Mouse (Mus musculus) lung, postnatal 14 days (tissue): Measurements from ENCODE around the gene Irf1.
A peak's percentile ranks its signal among the peaks of the same experiment; 100 is the strongest.

Source experiments
- DNase-seq: peaks from one replicate; pipeline ENCODE4 v3.0.0; 2021

Irf1 gene

DNA sequence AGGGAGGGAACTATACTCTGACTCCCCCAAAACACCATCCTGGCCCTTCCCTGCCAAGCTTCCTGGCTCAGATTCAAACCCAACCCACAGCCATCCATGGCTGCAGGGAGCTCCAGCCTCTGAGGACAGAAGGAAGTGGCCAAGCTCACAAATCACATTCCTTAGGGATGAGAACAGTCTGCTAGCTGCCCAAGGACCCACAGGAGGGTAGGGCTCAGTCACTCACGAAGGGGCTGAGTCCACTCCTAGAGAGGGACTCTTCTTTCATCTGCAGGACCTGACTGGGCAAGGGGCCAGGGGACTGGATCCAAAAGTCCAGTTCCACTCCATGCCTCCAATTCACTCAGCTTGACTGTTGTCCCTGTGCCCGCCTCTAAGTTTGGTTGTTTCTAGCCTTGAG, 8.0 kb upstream of the Irf1 start:
- DNase-seq: peak; percentile 90

GRCm38 (mm10) chr11:53762426-53762825, 7.4 kb upstream of the Irf1 start:
- no peak for DNase-seq

- DNase-seq: peak; percentile 95
Measured at GRCm38 (mm10) chr11:53762827-53763495, 6.9 kb upstream of the Irf1 start.

- DNase-seq: peak; percentile 94
Measured at GRCm38 (mm10) chr11:53763496-53764140, 6.2 kb upstream of the Irf1 start.

GRCm38 (mm10) chr11:53764581-53764980, 5.2 kb upstream of the Irf1 start:
- no peak for DNase-seq

- DNase-seq: no peak
Measured at GRCm38 (mm10) chr11:53768422-53769184, 1.2 kb upstream of the Irf1 start.

DNA sequence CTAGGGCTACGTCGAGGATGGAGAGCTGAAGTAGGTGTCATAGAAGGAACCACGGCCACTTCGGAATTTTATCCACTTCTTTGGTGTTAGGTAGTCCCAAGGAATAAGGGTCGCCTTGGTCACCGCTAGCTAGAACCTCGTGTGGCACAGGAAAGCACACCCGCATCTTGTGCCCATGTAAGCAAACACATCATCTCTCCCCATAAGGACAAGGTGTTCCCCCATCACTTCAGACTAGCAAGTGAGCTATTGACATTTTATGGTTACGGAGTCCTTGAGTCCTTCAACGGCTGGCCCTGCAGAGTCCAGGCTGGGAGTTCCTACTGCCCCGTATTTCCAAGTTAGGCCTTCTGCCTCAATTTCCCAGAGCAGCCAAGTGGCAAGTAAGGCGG, 633 bp upstream of the Irf1 start:
- DNase-seq: no peak

GRCm38 (mm10) chr11:53770125-53770791, 444 bp downstream of the Irf1 start:
- peak; percentile 79 for DNase-seq

DNA sequence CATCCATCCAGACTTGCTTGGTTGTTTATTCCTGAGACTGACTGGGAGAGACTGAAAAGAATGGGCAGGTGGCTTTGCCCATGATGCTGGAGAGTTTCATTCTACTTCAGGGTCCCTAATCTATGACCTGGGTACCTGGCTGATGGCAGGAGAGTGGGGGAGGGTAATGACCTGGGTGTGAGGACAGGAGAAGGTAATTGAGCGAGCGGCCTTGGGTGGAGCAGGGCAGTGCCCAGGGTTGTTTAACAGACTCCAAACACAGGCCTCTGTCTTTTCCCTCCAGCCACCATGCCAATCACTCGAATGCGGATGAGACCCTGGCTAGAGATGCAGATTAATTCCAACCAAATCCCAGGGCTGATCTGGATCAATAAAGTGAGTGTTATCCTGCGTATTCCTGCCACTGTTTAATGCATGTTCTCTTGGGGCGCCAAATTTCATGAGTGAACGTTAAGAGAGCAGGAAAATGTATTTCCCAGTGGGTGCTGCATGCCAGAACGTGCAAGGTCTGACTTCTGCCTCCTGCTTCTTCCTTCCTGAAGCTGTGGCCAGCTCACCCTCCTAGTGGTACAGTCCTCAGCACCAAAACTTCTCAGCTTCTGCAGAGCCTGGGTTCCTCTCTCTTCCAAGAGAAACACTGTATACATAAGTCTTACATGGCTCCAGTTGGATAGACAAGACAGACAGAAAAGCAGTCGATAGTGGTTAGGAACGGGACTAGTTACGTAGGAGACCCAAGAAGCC, 1.4 kb downstream of the Irf1 start:
- no peak for DNase-seq

DNA sequence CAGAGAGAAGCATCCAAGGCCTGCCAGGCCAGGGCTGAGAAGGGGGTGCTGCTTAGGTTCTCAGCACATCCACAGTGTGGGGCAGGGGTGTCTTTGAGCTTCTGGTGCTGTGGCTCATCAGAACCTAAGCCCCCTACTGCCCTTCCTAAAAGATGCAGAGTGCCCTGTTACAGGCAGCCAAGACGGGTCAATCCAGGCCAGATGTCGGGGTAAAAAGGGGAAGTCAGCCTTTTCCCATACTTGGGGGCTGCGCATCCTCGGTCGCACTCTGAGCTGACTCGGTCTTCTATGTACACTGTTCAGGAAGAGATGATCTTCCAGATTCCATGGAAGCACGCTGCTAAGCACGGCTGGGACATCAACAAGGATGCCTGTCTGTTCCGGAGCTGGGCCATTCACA, 2.7 kb downstream of the Irf1 start:
- DNase-seq: no peak

GRCm38 (mm10) chr11:53773087-53773486, 3.3 kb downstream of the Irf1 start, which contains the start of gene Gm17334:
Gm17334 (minus strand) TSS chr11:53773187.
- DNase-seq: no peak

DNA sequence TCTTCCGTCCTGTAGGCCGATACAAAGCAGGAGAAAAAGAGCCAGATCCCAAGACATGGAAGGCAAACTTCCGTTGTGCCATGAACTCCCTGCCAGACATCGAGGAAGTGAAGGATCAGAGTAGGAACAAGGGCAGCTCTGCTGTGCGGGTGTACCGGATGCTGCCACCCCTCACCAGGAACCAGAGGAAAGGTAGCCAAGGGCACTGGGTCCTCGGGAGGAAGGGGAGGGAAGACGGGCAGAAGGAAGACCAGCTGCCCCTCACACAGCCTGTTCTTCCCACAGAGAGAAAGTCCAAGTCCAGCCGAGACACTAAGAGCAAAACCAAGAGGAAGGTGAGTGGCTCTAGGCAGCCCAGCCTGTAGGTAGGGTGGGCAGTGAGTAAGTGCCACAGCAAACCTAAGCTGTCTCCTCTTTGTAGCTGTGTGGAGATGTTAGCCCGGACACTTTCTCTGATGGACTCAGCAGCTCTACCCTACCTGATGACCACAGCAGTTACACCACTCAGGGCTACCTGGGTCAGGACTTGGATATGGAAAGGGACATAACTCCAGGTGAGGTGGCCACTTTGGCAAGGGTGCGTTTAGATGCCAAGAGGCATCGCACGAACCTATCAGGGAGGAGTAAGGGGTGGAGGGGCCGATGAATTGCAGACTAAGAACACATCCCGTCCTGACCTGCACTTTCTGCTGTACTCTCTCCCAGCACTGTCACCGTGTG, 4.0 kb downstream of the Irf1 start:
- no peak for DNase-seq

GRCm38 (mm10) chr11:53774659-53775255, 4.9 kb downstream of the Irf1 start:
- DNase-seq: no peak

DNA sequence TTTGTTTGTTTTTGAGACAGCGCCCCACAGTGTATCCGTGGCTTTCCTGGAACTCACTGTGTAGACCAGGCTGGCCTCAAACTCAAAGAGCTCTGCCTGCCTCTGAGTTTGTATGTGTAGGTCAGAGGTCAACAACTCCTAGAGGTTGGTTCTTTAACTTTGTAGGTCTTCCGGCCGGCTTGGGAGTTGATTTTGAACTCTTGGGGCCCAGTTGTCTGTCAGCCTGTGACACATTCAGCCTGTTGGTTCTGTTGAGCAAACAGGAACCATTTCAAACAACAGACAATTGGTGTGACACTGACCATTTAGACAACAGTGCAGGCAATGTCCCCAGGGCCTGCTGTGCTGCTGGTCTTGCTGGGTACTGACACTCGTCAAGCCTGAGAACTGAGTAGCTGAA, 7.9 kb downstream of the Irf1 start:
- no peak for DNase-seq

GRCm38 (mm10) chr11:53778455-53778854, 8.6 kb downstream of the Irf1 start:
- no peak for DNase-seq

GRCm38 (mm10) chr11:53779808-53780207, 10.0 kb downstream of the Irf1 start:
- DNase-seq: no peak

DNA sequence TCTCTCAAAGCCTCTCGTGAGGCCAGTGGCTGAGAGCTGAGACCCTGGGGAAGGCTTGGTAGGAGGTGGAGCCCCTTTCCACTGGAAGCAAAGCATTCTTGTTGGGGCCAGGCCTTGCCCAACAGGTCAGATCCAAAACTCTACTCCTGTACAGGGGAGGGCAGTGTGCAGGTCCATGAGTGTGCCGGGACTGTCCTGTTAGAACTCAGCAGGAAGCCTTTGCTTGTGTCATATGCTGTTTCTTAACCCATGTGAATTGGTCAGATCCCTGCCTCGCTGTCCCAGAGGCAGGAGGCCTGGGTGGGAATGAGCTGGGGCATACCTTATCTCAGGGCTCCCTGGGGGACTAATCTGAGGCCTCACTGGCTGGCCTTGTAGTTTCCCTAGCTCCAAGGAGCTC, 10.4 kb downstream of the Irf1 start:
- DNase-seq: no peak

- no peak for DNase-seq
Measured at GRCm38 (mm10) chr11:53781201-53781775, 11.5 kb downstream of the Irf1 start.

GRCm38 (mm10) chr11:53781964-53782363, 12.2 kb downstream of the Irf1 start:
- no peak for DNase-seq

DNA sequence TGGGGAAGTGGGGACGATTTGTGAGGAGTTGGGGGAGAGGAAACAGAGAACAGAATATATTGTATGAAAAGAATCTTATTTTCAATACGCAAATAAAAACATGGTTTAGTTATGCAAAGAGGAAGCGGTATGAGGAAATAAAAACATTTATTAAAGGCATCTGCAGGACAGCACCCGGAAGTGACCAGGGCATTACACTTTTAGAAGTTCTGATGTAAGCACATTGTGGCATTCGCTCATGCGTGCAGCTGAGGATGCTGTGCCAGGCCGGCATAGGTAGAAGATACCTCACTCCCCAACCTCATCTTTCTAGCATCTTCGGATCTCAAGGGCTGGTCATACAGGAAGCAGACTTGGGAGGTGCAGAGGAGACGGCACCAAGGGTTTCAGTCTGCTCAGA, 13.5 kb downstream of the Irf1 start:
- DNase-seq: no peak

DNA sequence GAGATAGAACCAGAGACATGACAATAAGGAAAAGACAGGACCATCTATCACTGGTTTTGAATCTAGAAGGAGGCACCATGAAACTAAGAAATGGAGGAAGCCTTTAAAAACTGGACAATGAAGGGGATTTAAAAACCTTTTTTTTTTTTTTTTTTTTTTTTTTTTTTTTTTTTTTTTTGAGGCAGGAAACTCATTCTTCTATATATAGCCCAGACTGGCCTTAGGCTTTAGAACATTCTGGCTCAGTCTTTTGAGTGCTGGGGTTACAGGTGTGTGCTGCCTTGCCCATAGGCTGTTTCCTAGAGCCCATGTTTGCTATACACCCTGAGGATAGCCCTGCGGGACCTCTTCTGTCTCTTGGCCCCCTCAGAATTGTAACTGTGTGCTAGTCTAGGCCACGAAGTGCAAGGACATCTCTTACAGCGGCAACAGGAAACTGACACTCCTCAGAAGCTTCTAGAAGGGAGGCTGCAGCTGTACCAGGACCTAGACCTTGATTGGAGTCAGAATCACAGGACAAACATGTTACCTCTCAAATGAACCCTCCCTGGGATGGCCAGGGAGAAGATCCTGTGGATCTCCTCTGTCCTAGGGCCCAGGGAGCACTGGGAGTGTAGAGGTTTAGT, 15.6 kb downstream of the Irf1 start:
- DNase-seq: no peak
